Mouse (Mus musculus): Measurements from ENCODE around the gene Opa1.

DNA sequence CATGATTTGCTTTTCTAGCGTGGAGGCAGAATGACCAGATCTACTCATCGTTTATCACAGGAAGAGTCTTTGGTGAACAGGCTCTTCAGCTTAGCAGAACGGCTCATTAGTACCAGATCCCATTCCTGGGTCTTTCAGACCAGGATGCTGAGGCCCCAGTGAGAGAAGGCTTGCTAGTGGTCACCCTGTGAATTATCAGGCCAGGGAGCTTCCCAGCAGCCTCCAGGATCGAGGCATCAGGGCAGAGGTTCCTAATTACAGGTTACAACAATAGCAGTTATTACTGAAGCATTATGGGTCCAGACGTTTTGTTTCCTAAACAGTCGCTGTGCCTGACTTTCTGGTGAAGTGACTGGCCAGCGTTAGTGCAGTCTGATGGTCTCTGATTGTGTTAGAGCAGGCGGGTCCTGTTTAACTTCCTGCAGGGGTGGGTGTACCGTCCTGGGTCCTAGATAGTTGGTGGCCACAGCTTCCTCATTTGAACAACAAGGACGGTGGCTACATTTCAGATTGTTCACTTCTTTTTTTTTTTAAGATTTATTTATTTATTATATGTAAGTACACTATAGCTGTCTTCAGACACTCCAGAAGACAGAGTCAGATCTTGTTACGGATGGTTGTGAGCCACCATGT lies 110.2 kb downstream of the Opa1 start:
- TF ChIP-seq POLR2AphosphoS2 (IDR thresholded peaks at IDR 0.05; ENCODE audit: insufficient read length, low read depth) (no peak), USF1 (IDR thresholded peaks at IDR 0.05; ENCODE audit: low read depth) (no peak), POLR2A (IDR thresholded peaks at IDR 0.05; ENCODE audit: insufficient read length, low read depth) (no peak), MYOD1 (IDR thresholded peaks at IDR 0.05; ENCODE audit: control insufficient read depth in 1 of 3, insufficient read length in 2 of 3, low read depth in 2 of 3) (no peak), E2F4 (IDR thresholded peaks at IDR 0.05; ENCODE audit: insufficient read depth) (no peak), TCF12 (IDR thresholded peaks at IDR 0.05; ENCODE audit: insufficient read depth, poor library complexity, severe bottlenecking) (no peak), CEBPB (IDR thresholded peaks at IDR 0.05; ENCODE audit: insufficient read depth, poor library complexity, severe bottlenecking) (no peak)

All from myocyte (in vitro differentiated cells).